Mouse (Mus musculus): Measurements from ENCODE around the gene Sacm1l.

DNA sequence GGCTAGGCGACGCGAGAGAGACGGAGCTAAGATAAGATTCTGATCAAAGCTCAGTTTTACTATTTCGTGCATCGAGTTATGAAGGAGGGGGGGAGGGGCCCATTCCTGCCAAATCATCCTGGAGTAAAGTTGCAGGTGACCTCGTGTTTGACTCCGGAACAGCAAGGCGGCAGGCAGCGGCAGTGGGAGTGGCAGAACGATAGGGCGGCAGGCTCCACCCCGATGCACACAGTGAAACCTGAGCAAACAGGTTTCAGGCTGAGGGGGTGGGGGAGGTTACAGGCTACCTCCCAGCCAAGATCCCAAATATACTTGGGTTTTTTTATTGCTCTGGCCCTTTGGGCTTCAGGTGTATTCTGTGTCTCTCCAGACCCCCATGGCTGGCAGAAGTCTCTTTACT is 32.9 kb upstream of the Sacm1l start:
- no peak for TF ChIP-seq CTCF (IDR thresholded peaks at IDR 0.05; ENCODE audit: borderline replicate concordance, control insufficient read depth, extremely low read depth, insufficient read depth, low read length, poor library complexity)
- no peak for TF ChIP-seq POLR2A (IDR thresholded peaks at IDR 0.05; ENCODE audit: control insufficient read depth, extremely low read depth, insufficient read depth, low read length, poor library complexity)
